Mouse (Mus musculus): ENCODE data around the gene Bnip1. TPM values are rescaled to one million over a fixed set of nuclear protein-coding genes. Genes with fewer than 3 reads are reported as not detected.

Bnip1 gene
- total RNA-seq, 2 experiments from 2014 or later = 31.2 to 33.6 TPM

- no peak for DNase-seq (ENCODE audit: low spot score in 2 of 2)
Measured at GRCm38 (mm10) chr17:26839718-26840438, 59.0 kb downstream of the Bnip1 start.

GRCm38 (mm10) chr17:26840439-26840780 lies 59.5 kb downstream of the Bnip1 start:
- DNase-seq (ENCODE audit: low spot score in 2 of 2) = no peak

GRCm38 (mm10) chr17:26840922-26841731 lies 60.3 kb downstream of the Bnip1 start:
- no peak for DNase-seq (ENCODE audit: low spot score in 2 of 2)

- no peak for DNase-seq (ENCODE audit: low spot score in 2 of 2)
Measured at GRCm38 (mm10) chr17:26841981-26842380, 61.1 kb downstream of the Bnip1 start.

Other genes with a start within 250 kb of the Bnip1 start
- 100 to 1,000 TPM; 120 to 129 TPM for gene Ergic1, start 219.6 kb upstream of the Bnip1 start, total RNA-seq (2021)
- gene Dusp1, start 218.9 kb upstream of the Bnip1 start, total RNA-seq (2021) = 10 to 100 TPM; 24.8 to 28.2 TPM
- 10 to 100 TPM; 48.7 to 49.2 TPM for gene Atp6v0e, start 117.8 kb upstream of the Bnip1 start, total RNA-seq (2021)
- gene Crebrf, start 65.4 kb upstream of the Bnip1 start, total RNA-seq (2021) = 100 to 1,000 TPM; 152 to 159 TPM
- gene Nkx2-5, start 63.9 kb downstream of the Bnip1 start, total RNA-seq (2021) = not detected
- 1 to 10 TPM; 3.3 to 3.5 TPM for gene Kifc5b, start 136.0 kb downstream of the Bnip1 start, total RNA-seq (2021)
- 10 to 100 TPM; 37.6 to 40.0 TPM for gene Phf1, start 152.0 kb downstream of the Bnip1 start, total RNA-seq (2021)
- 100 to 1,000 TPM in 1 of 2 experiments, 10 to 100 TPM in 1; 94.9 to 100 TPM for gene Cuta, start 158.5 kb downstream of the Bnip1 start, total RNA-seq (2021)
- 100 to 1,000 TPM; 400 to 412 TPM for gene Syngap1, start 160.2 kb downstream of the Bnip1 start, total RNA-seq (2021)
- gene Zbtb9, start 192.1 kb downstream of the Bnip1 start, total RNA-seq (2021) = 10 to 100 TPM; 15.2 to 15.5 TPM
- gene Bak1, start 247.9 kb downstream of the Bnip1 start, total RNA-seq (2021) = 10 to 100 TPM; 12.1 to 12.9 TPM